Mouse (Mus musculus): ENCODE measurements around the gene Bcap31. TPM values are rescaled to one million over a fixed set of nuclear protein-coding genes. Genes with fewer than 3 reads are reported as not detected.

Bcap31 gene
- total RNA-seq, 2 experiments from 2014 or later = 60.5 to 68.8 TPM

DNA sequence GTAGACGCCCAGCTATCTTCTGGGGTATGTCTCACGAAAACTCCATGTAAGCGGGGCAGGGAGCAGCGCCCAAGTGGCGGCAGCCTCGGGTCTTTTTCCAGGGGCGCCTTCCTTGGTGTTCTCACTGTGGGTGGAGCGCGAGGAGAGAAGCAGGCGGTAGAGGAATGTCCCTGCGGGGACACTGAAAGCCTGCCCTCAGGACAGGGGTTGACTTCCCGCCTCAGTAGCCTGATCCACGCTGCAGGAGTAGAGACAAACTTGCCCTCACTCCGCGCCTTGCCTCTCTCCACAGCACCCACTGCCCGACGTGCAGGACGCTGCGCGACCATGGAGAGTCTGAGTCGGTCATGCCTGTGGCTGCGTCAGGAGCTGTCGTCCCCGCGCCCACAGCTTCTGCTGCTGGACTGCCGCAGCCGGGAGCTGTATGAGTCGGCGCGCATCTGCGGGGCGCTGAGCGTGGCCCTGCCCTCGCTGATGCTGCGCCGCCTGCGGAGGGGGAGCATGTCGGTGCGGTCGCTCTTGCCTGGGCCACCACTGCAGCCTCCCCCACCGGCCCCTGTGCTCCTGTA is 76.0 kb downstream of the Bcap31 start:
- intact Hi-C loops (cut with DNase I; ENCODE audit: low total_unique reads) = no loop called here
- DNase-seq = no peak

DNA sequence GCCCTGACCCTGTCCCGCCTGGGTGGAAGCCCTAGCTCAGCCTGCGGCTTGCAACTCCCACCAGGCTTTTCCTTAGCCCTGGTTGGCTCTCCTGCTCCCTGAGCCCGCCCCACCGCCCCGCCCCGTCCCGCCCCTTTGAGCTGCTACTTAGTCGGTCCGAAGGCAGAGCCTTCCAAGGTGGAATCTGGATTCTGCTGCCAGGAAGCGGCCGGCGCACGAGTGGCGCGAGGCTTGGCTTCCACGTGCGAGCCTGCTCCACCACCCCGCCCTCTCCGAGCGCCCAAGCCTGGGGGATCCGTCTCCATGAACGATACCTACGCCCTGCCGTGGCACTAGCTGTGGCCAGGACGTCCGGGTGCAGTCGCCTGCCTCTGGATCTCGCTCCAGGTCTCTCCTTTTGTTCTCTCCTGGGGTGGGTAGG is 76.7 kb downstream of the Bcap31 start, which contains the start of gene Dusp9:
Gene Dusp9, plus strand, starts transcription at position 165 of the 421 bp plus-strand sequence.
- no peak for DNase-seq
- intact Hi-C loops (cut with DNase I; ENCODE audit: low total_unique reads) = no loop called here

DNA sequence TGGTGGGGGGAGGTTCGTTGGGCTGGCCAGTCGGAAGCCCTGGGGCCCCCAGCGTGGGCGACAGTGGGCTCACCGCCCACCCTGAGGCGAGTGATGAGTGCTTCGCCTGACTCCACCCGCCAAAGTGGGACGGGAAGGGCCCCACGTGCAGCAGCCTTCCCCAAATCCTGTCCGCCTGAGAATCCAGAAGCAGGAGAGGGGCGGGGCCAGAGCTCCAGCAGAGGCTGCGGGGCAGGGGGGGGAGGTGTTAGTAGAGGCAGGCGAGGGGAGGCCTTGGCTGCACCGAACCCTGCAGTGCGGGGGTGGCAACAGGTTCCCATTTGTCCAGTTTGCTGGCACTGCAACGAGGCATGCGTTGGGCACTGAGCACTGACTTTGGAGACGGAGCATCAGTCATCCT is 78.6 kb downstream of the Bcap31 start:
- DNase-seq = no peak
- intact Hi-C loops (cut with DNase I; ENCODE audit: low total_unique reads) = no loop called here

Other genes with a start within 250 kb of the Bcap31 start
- 100 to 1,000 TPM; 213 to 236 TPM for gene Bgn, start 232.6 kb downstream of the Bcap31 start, total RNA-seq (2021)
- gene Atp2b3, start 213.1 kb downstream of the Bcap31 start, total RNA-seq (2021) = 1 to 10 TPM; 8.2 to 8.7 TPM
- gene Dusp9, start 76.8 kb downstream of the Bcap31 start, total RNA-seq (2021) = not detected
- gene Pnck, start 56.1 kb downstream of the Bcap31 start, total RNA-seq (2021) = 10 to 100 TPM; 15.4 to 16.3 TPM
- gene Slc6a8, start 43.0 kb downstream of the Bcap31 start, total RNA-seq (2021) = 10 to 100 TPM; 55.5 to 58.5 TPM
- 10 to 100 TPM; 22.2 to 22.9 TPM for gene Abcd1, start 422 bp upstream of the Bcap31 start, total RNA-seq (2021)
- 1 to 10 TPM; 1.2 to 1.8 TPM for gene Plxnb3, start 40.9 kb upstream of the Bcap31 start, total RNA-seq (2021)
- 10 to 100 TPM; 66.3 to 93.3 TPM for gene Srpk3, start 58.2 kb upstream of the Bcap31 start, total RNA-seq (2021)
- gene Idh3g, start 70.7 kb upstream of the Bcap31 start, total RNA-seq (2021) = 100 to 1,000 TPM; 305 to 363 TPM
- gene Ssr4, start 70.9 kb upstream of the Bcap31 start, total RNA-seq (2021) = 10 to 100 TPM; 83.7 to 89.5 TPM
- 1 to 10 TPM; 1.7 to 2.2 TPM for gene Pdzd4, start 108.8 kb upstream of the Bcap31 start, total RNA-seq (2021)
- gene Avpr2, start 175.9 kb upstream of the Bcap31 start, total RNA-seq (2021) = not detected
- 1 to 10 TPM; 1.4 to 1.5 TPM for gene L1cam, start 179.9 kb upstream of the Bcap31 start, total RNA-seq (2021)
- gene Arhgap4, start 205.7 kb upstream of the Bcap31 start, total RNA-seq (2021) = under 1 TPM; 0.55 to 0.66 TPM
- 10 to 100 TPM; 58.8 to 66.1 TPM for gene Naa10, start 205.8 kb upstream of the Bcap31 start, total RNA-seq (2021)
- gene Renbp, start 214.7 kb upstream of the Bcap31 start, total RNA-seq (2021) = 1 to 10 TPM; 3.8 to 4.2 TPM